Mouse (Mus musculus): ENCODE measurements around the gene Sema5b. TPM values are rescaled to one million over a fixed set of nuclear protein-coding genes. Genes with fewer than 3 reads are reported as not detected.
"Not testable (repeated sequence)": the region's sequence is repeated elsewhere in the genome, so short reads cannot be mapped to it uniquely, and the experiment has no call there.

Gene Sema5b
- polyA plus RNA-seq, 1 experiment from 2014 or later = 5.5 TPM

- no peak overlapping the region for H3K27ac ChIP-seq (replicated peaks; ENCODE audit: low read depth, low read length)
- DNase-seq (ENCODE audit: low spot score) = peak; percentile 84
These were observed 23.4 kb downstream of the Sema5b start for GRCm38 (mm10) chr16:35564246-35564905.

GRCm38 (mm10) chr16:35565601-35566000 lies 24.7 kb downstream of the Sema5b start:
- H3K4me3 ChIP-seq (ENCODE audit: low read depth, low read length); H3K9me3 ChIP-seq (ENCODE audit: control insufficient read depth, low read length); H3K27ac ChIP-seq (replicated peaks; ENCODE audit: low read depth, low read length); H3K27me3 ChIP-seq (replicated peaks; ENCODE audit: control insufficient read depth, insufficient read depth, low read length); DNase-seq (ENCODE audit: low spot score); ATAC-seq (ENCODE audit: low read depth); H3K36me3 ChIP-seq (ENCODE audit: control insufficient read depth, insufficient read depth, low read length); H3K4me2 ChIP-seq (ENCODE audit: low read depth, low read length); H3K9ac ChIP-seq (ENCODE audit: low read depth, low read length); H3K4me1 ChIP-seq (ENCODE audit: control insufficient read depth, insufficient read depth, low read length): not testable (repeated sequence)
- 97% methylated on average over 5 of the region's 5 CpGs for WGBS

More at GRCm38 (mm10) chr16:35564246-35564905, 23.4 kb downstream of the Sema5b start:
- ATAC-seq (ENCODE audit: low read depth) = peak; percentile 81
- 59% methylated on average over 21 of the region's 22 CpGs for WGBS
- Histone ChIP-seq H3K4me1 (ENCODE audit: control insufficient read depth, insufficient read depth, low read length) (peaks cover 6% of the 10 kb centered on the region), H3K36me3 (ENCODE audit: control insufficient read depth, insufficient read depth, low read length) (no peaks in the 10 kb centered on the region), H3K4me3 (ENCODE audit: low read depth, low read length) (no peak overlapping the region), H3K9ac (ENCODE audit: low read depth, low read length) (no peak overlapping the region), H3K27me3 (replicated peaks; ENCODE audit: control insufficient read depth, insufficient read depth, low read length) (no peaks in the 10 kb centered on the region), H3K4me2 (ENCODE audit: low read depth, low read length) (no peak overlapping the region), H3K9me3 (ENCODE audit: control insufficient read depth, low read length) (no peaks in the 10 kb centered on the region)

- no peak overlapping the region for H3K4me3 ChIP-seq (ENCODE audit: low read depth, low read length)
- H3K27ac ChIP-seq (replicated peaks; ENCODE audit: low read depth, low read length) = no peak overlapping the region
- DNase-seq (ENCODE audit: low spot score) (no peak), ATAC-seq (ENCODE audit: low read depth) (no peak)
- H3K9ac ChIP-seq (ENCODE audit: low read depth, low read length) = no peak overlapping the region
- no peak overlapping the region for H3K4me2 ChIP-seq (ENCODE audit: low read depth, low read length)
- 74% methylated on average over 15 of the region's 15 CpGs for WGBS
- no peaks in the 10 kb centered on the region for H3K36me3 ChIP-seq (ENCODE audit: control insufficient read depth, insufficient read depth, low read length)
- H3K4me1 ChIP-seq (ENCODE audit: control insufficient read depth, insufficient read depth, low read length) = peaks cover 6% of the 10 kb centered on the region
- H3K9me3 ChIP-seq (ENCODE audit: control insufficient read depth, low read length) = no peaks in the 10 kb centered on the region
- no peaks in the 10 kb centered on the region for H3K27me3 ChIP-seq (replicated peaks; ENCODE audit: control insufficient read depth, insufficient read depth, low read length)
These were observed 27.4 kb downstream of the Sema5b start for GRCm38 (mm10) chr16:35568225-35568880.

GRCm38 (mm10) chr16:35569347-35569746 lies 28.4 kb downstream of the Sema5b start:
- no peaks in the 10 kb centered on the region for H3K27me3 ChIP-seq (replicated peaks; ENCODE audit: control insufficient read depth, insufficient read depth, low read length)
- no peaks in the 10 kb centered on the region for H3K36me3 ChIP-seq (ENCODE audit: control insufficient read depth, insufficient read depth, low read length)
- DNase-seq (ENCODE audit: low spot score) (no peak), ATAC-seq (ENCODE audit: low read depth) (no peak)
- 68% methylated on average over 2 of the region's 2 CpGs for WGBS
- no peak overlapping the region for H3K4me2 ChIP-seq (ENCODE audit: low read depth, low read length)
- H3K27ac ChIP-seq (replicated peaks; ENCODE audit: low read depth, low read length) = no peak overlapping the region
- peaks cover 4% of the 10 kb centered on the region; the same call in 1 of the 2 replicates for H3K4me1 ChIP-seq (ENCODE audit: control insufficient read depth, insufficient read depth, low read length)
- H3K9ac ChIP-seq (ENCODE audit: low read depth, low read length) = no peak overlapping the region
- H3K4me3 ChIP-seq (ENCODE audit: low read depth, low read length) = no peak overlapping the region
- H3K9me3 ChIP-seq (ENCODE audit: control insufficient read depth, low read length) = no peaks in the 10 kb centered on the region

GRCm38 (mm10) chr16:35569758-35570157 lies 28.8 kb downstream of the Sema5b start:
- Histone ChIP-seq H3K36me3 (ENCODE audit: control insufficient read depth, insufficient read depth, low read length) (no peaks in the 10 kb centered on the region), H3K4me2 (ENCODE audit: low read depth, low read length) (no peak overlapping the region), H3K27ac (replicated peaks; ENCODE audit: low read depth, low read length) (no peak overlapping the region), H3K9me3 (ENCODE audit: control insufficient read depth, low read length) (no peaks in the 10 kb centered on the region), H3K4me1 (ENCODE audit: control insufficient read depth, insufficient read depth, low read length) (no peaks in the 10 kb centered on the region), H3K27me3 (replicated peaks; ENCODE audit: control insufficient read depth, insufficient read depth, low read length) (no peaks in the 10 kb centered on the region), H3K9ac (ENCODE audit: low read depth, low read length) (no peak overlapping the region), H3K4me3 (ENCODE audit: low read depth, low read length) (no peak overlapping the region)
- 58% methylated on average over 9 of the region's 9 CpGs for WGBS
- ATAC-seq (ENCODE audit: low read depth) = no peak
- no peak for DNase-seq (ENCODE audit: low spot score)

- DNase-seq (ENCODE audit: low spot score) (no peak), ATAC-seq (ENCODE audit: low read depth) (no peak)
- Histone ChIP-seq H3K4me1 (ENCODE audit: control insufficient read depth, insufficient read depth, low read length) (no peaks in the 10 kb centered on the region), H3K9me3 (ENCODE audit: control insufficient read depth, low read length) (no peaks in the 10 kb centered on the region), H3K27me3 (replicated peaks; ENCODE audit: control insufficient read depth, insufficient read depth, low read length) (no peaks in the 10 kb centered on the region), H3K9ac (ENCODE audit: low read depth, low read length) (no peak overlapping the region), H3K36me3 (ENCODE audit: control insufficient read depth, insufficient read depth, low read length) (no peaks in the 10 kb centered on the region), H3K4me2 (ENCODE audit: low read depth, low read length) (no peak overlapping the region), H3K27ac (replicated peaks; ENCODE audit: low read depth, low read length) (no peak overlapping the region), H3K4me3 (ENCODE audit: low read depth, low read length) (no peak overlapping the region)
- 69% methylated on average over 12 of the region's 12 CpGs for WGBS
These were observed 29.7 kb downstream of the Sema5b start for GRCm38 (mm10) chr16:35570627-35571026.

GRCm38 (mm10) chr16:35573586-35573985 lies 32.6 kb downstream of the Sema5b start:
- no peak for DNase-seq (ENCODE audit: low spot score)
- WGBS = 95% methylated on average over 3 of the region's 3 CpGs
- H3K9me3 ChIP-seq (ENCODE audit: control insufficient read depth, low read length) = no peaks in the 10 kb centered on the region
- no peaks in the 10 kb centered on the region for H3K4me1 ChIP-seq (ENCODE audit: control insufficient read depth, insufficient read depth, low read length)
- H3K27ac ChIP-seq (replicated peaks; ENCODE audit: low read depth, low read length) = no peak overlapping the region
- H3K27me3 ChIP-seq (replicated peaks; ENCODE audit: control insufficient read depth, insufficient read depth, low read length) = no peaks in the 10 kb centered on the region
- no peak for ATAC-seq (ENCODE audit: low read depth)
- no peak overlapping the region for H3K4me2 ChIP-seq (ENCODE audit: low read depth, low read length)
- H3K36me3 ChIP-seq (ENCODE audit: control insufficient read depth, insufficient read depth, low read length) = no peaks in the 10 kb centered on the region
- H3K9ac ChIP-seq (ENCODE audit: low read depth, low read length) = no peak overlapping the region
- no peak overlapping the region for H3K4me3 ChIP-seq (ENCODE audit: low read depth, low read length)

- WGBS = 87% methylated on average over 11 of the region's 11 CpGs
- ATAC-seq (ENCODE audit: low read depth) (no peak), DNase-seq (ENCODE audit: low spot score) (no peak)
- Histone ChIP-seq H3K9ac (ENCODE audit: low read depth, low read length) (no peak overlapping the region), H3K4me3 (ENCODE audit: low read depth, low read length) (no peak overlapping the region), H3K4me1 (ENCODE audit: control insufficient read depth, insufficient read depth, low read length) (no peaks in the 10 kb centered on the region), H3K4me2 (ENCODE audit: low read depth, low read length) (no peak overlapping the region), H3K27me3 (replicated peaks; ENCODE audit: control insufficient read depth, insufficient read depth, low read length) (no peaks in the 10 kb centered on the region), H3K9me3 (ENCODE audit: control insufficient read depth, low read length) (no peaks in the 10 kb centered on the region), H3K27ac (replicated peaks; ENCODE audit: low read depth, low read length) (no peak overlapping the region), H3K36me3 (ENCODE audit: control insufficient read depth, insufficient read depth, low read length) (no peaks in the 10 kb centered on the region)
These were observed 36.4 kb downstream of the Sema5b start for GRCm38 (mm10) chr16:35577181-35577941.
